Mouse (Mus musculus) inflammation-experienced regulatory T-cells, adult 6 months (primary cell): ENCODE data around the gene Pigyl. TPM values are rescaled to one million over a fixed set of nuclear protein-coding genes. Genes with fewer than 3 reads are reported as not detected.

Source experiments
- polyA plus RNA-seq, 3 experiments: library from polyadenylated mRNA; unstranded; fragments of 100-300 nt; shearing (Covaris generic); gene quantifications; one replicate each; pipeline ENCODE4 v1.2.1; 2017

Pigyl gene
- polyA plus RNA-seq, 3 experiments from 2014 or later = 40.1 to 46.8 (median 43.2) TPM

Other genes with a start within 250 kb of the Pigyl start
- 1 to 10 TPM; 7.4 to 9.6 (median 8.9) TPM for gene Rab3d, start 238.7 kb upstream of the Pigyl start, polyA plus RNA-seq
- not detected for gene Ccdc159, start 229.4 kb upstream of the Pigyl start, polyA plus RNA-seq
- 10 to 100 TPM in 1 of 3 experiments, 1 to 10 TPM in 2; 8.8 to 11.1 (median 9.7) TPM for gene Tmem205, start 229.3 kb upstream of the Pigyl start, polyA plus RNA-seq
- 1 to 10 TPM in 1 of 3 experiments, under 1 TPM in 2; 0.26 to 1.2 (median 0.45) TPM for gene Plppr2, start 219.8 kb upstream of the Pigyl start, polyA plus RNA-seq
- gene Swsap1, start 201.1 kb upstream of the Pigyl start, polyA plus RNA-seq = 1 to 10 TPM; 3.6 to 6.2 (median 4.9) TPM
- under 1 TPM in 2 of 3 experiments, not detected in 1; 0.31 to 0.38 TPM for gene Epor, start 193.3 kb upstream of the Pigyl start, polyA plus RNA-seq
- gene Rgl3, start 167.4 kb upstream of the Pigyl start, polyA plus RNA-seq = not detected
- not detected for gene Ccdc151, start 154.2 kb upstream of the Pigyl start, polyA plus RNA-seq
- gene Prkcsh, start 154.0 kb upstream of the Pigyl start, polyA plus RNA-seq = 10 to 100 TPM; 30.8 to 47.7 (median 36.1) TPM
- gene Elavl3, start 104.8 kb upstream of the Pigyl start, polyA plus RNA-seq = not detected
- gene Gm49318, start 85.6 kb upstream of the Pigyl start, polyA plus RNA-seq = not detected
- 1 to 10 TPM; 2.9 to 7.0 (median 6.5) TPM for gene Zfp653, start 85.5 kb upstream of the Pigyl start, polyA plus RNA-seq
- 10 to 100 TPM; 27.7 to 40.0 (median 37.7) TPM for gene Ecsit, start 71.4 kb upstream of the Pigyl start, polyA plus RNA-seq
- under 1 TPM; 0.20 to 0.36 (median 0.32) TPM for gene Cnn1, start 57.6 kb upstream of the Pigyl start, polyA plus RNA-seq
- gene Elof1, start 39.7 kb upstream of the Pigyl start, polyA plus RNA-seq = 10 to 100 TPM; 76.4 to 98.9 (median 89.4) TPM
- gene Acp5, start 21.1 kb upstream of the Pigyl start, polyA plus RNA-seq = 100 to 1,000 TPM; 155 to 257 (median 245) TPM
- not detected for gene Zfp872, start 31.2 kb downstream of the Pigyl start, polyA plus RNA-seq
- 10 to 100 TPM; 39.0 to 42.2 (median 40.6) TPM for gene Zfp809, start 68.9 kb downstream of the Pigyl start, polyA plus RNA-seq
- 1 to 10 TPM; 5.2 to 8.8 (median 7.8) TPM for gene Zfp599, start 103.0 kb downstream of the Pigyl start, polyA plus RNA-seq
- 10 to 100 TPM; 10.7 to 21.5 (median 17.5) TPM for gene Zfp810, start 150.8 kb downstream of the Pigyl start, polyA plus RNA-seq
- gene Anln, start 232.3 kb downstream of the Pigyl start, polyA plus RNA-seq = 10 to 100 TPM in 1 of 3 experiments, 1 to 10 TPM in 1, under 1 TPM in 1; 0.87 to 12.0 (median 1.3) TPM